Mouse (Mus musculus) erythroblast, embryonic 14.5 days (primary cell): ENCODE results near the gene Brca1. TPM values are rescaled to one million over a fixed set of nuclear protein-coding genes. Genes with fewer than 3 reads are reported as not detected.
"Not testable (repeated sequence)": the region's sequence is repeated elsewhere in the genome, so short reads cannot be mapped to it uniquely, and the experiment has no call there.

Source experiments
- H3K27me3 ChIP-seq: 2 replicates; pipeline ENCODE4 v1.6.1; 2012; ENCODE audit warnings: inconsistent platforms; ENCODE audit not compliant: control insufficient read depth
- H3K36me3 ChIP-seq: 2 replicates; pipeline ENCODE4 v1.6.1; 2012; ENCODE audit warnings: mild to moderate bottlenecking, inconsistent platforms; ENCODE audit not compliant: control insufficient read depth
- H3K4me1 ChIP-seq: 2 replicates; pipeline ENCODE4 v1.6.1; 2012; ENCODE audit warnings: inconsistent platforms; ENCODE audit not compliant: control insufficient read depth
- H3K4me3 ChIP-seq: replicated peaks from 2 replicates; pipeline ENCODE3; 2012; ENCODE audit warnings: moderate library complexity, mild to moderate bottlenecking, inconsistent platforms
- H3K9me3 ChIP-seq: 2 replicates; pipeline ENCODE4 v1.6.1; 2012; ENCODE audit warnings: low read length, inconsistent platforms, mixed read lengths; ENCODE audit not compliant: control insufficient read depth
- GATA1 ChIP-seq: IDR thresholded peaks from 2 replicates; pipeline ENCODE4 v1.6.1; 2012; ENCODE audit warnings: low read length, inconsistent platforms, mixed read lengths
- TAL1 ChIP-seq: IDR thresholded peaks from 3 replicates; pipeline ENCODE4 v1.6.1; 2012; ENCODE audit warnings: low read length, inconsistent platforms, mixed read lengths
- polyA plus RNA-seq: library from polyadenylated mRNA; stranded (reverse); fragments of >175 nt; gene quantifications from 2 replicates; pipeline ENCODE4 v1.2.3, GENCODE M21; 2012

Brca1 gene
- polyA plus RNA-seq, 1 experiment, result 0.44 TPM

GRCm38 (mm10) chr11:101467477-101468262 lies 84.1 kb downstream of the Brca1 start:
- Histone ChIP-seq H3K4me1 (peaks cover 57% of the 10 kb centered on the region), H3K4me3 (peak overlapping the region; percentile 62), H3K9me3 (no peaks in the 10 kb centered on the region), H3K27me3 (peaks cover 97% of the 10 kb centered on the region), H3K36me3 (no peaks in the 10 kb centered on the region)
- TF ChIP-seq GATA1, result no peak

- H3K4me1 ChIP-seq, result peaks cover 62% of the 10 kb centered on the region
- H3K27me3 ChIP-seq, result peaks cover 90% of the 10 kb centered on the region
- not testable (repeated sequence) for H3K36me3 ChIP-seq, H3K9me3 ChIP-seq
- peak overlapping the region; percentile 69 for H3K4me3 ChIP-seq
Measured at GRCm38 (mm10) chr11:101466552-101466950, 85.2 kb downstream of the Brca1 start.

GRCm38 (mm10) chr11:101465869-101466551 lies 85.7 kb downstream of the Brca1 start, which contains the start of gene Vat1:
Vat1 (minus strand) TSS chr11:101466230.
- Histone ChIP-seq H3K4me1 (peaks cover 62% of the 10 kb centered on the region), H3K36me3 (peaks cover 4% of the 10 kb centered on the region; the same call in 1 of the 2 replicates), H3K9me3 (no peaks in the 10 kb centered on the region), H3K4me3 (peak within 1 kb of the TSS; percentile 69), H3K27me3 (peaks cover 85% of the 10 kb centered on the region)
- TF ChIP-seq GATA1 (no peak), TAL1 (no peak)

GRCm38 (mm10) chr11:101465101-101465868 lies 86.5 kb downstream of the Brca1 start:
- peak overlapping the region; percentile 69 for H3K4me3 ChIP-seq
- no peaks in the 10 kb centered on the region for H3K9me3 ChIP-seq
- peaks cover 8% of the 10 kb centered on the region for H3K36me3 ChIP-seq
- TF ChIP-seq TAL1 (no peak), GATA1 (no peak)
- H3K4me1 ChIP-seq, result peaks cover 62% of the 10 kb centered on the region
- peaks cover 78% of the 10 kb centered on the region for H3K27me3 ChIP-seq

- no peak for TF ChIP-seq GATA1
- H3K4me1 ChIP-seq, result peaks cover 64% of the 10 kb centered on the region
- no peaks in the 10 kb centered on the region for H3K9me3 ChIP-seq
- H3K36me3 ChIP-seq, result peaks cover 15% of the 10 kb centered on the region
- peak within 1 kb of the TSS; percentile 69 for H3K4me3 ChIP-seq
- peaks cover 70% of the 10 kb centered on the region for H3K27me3 ChIP-seq
Measured at GRCm38 (mm10) chr11:101464211-101465100, 87.3 kb downstream of the Brca1 start, which contains the start of gene Rnd2. Rnd2 (plus strand) TSS chr11:101464999.

- peaks cover 31% of the 10 kb centered on the region for H3K36me3 ChIP-seq
- peaks cover 52% of the 10 kb centered on the region for H3K4me1 ChIP-seq
- H3K27me3 ChIP-seq, result peaks cover 53% of the 10 kb centered on the region
- H3K9me3 ChIP-seq, result no peaks in the 10 kb centered on the region
- no peak overlapping the region for H3K4me3 ChIP-seq
- TF ChIP-seq GATA1, result no peak
- TF ChIP-seq TAL1, result no peak
Measured at GRCm38 (mm10) chr11:101462583-101463440, 88.9 kb downstream of the Brca1 start.

GRCm38 (mm10) chr11:101462141-101462540 lies 89.6 kb downstream of the Brca1 start:
- TF ChIP-seq TAL1 (no peak), GATA1 (no peak)
- peaks cover 37% of the 10 kb centered on the region for H3K36me3 ChIP-seq
- H3K4me1 ChIP-seq, result peaks cover 45% of the 10 kb centered on the region
- H3K4me3 ChIP-seq, result no peak overlapping the region
- H3K9me3 ChIP-seq, result no peaks in the 10 kb centered on the region
- peaks cover 47% of the 10 kb centered on the region for H3K27me3 ChIP-seq

GRCm38 (mm10) chr11:101460321-101460720 lies 91.4 kb downstream of the Brca1 start:
- no peaks in the 10 kb centered on the region for H3K9me3 ChIP-seq
- peaks cover 28% of the 10 kb centered on the region for H3K27me3 ChIP-seq
- H3K4me1 ChIP-seq, result peaks cover 30% of the 10 kb centered on the region
- H3K4me3 ChIP-seq, result no peak overlapping the region
- no peak for TF ChIP-seq TAL1
- no peak for TF ChIP-seq GATA1
- H3K36me3 ChIP-seq, result peaks cover 46% of the 10 kb centered on the region
